Mouse (Mus musculus) intestine, embryonic 14.5 days (tissue): ENCODE results near the gene AI661453. TPM values are rescaled to one million over a fixed set of nuclear protein-coding genes. Genes with fewer than 3 reads are reported as not detected.
A peak's percentile ranks its signal among the peaks of the same experiment; 100 is the strongest.

ENCODE experiments used
- ATAC-seq: fragments of 200-750 bp; cut with Nextera tagmentation; replicated peaks from 2 replicates; pipeline ENCODE4 v1.8.0; 2017; ENCODE audit warnings: low read depth, moderate number of reproducible peaks, moderate TSS enrichment, moderate library complexity; ENCODE audit not compliant: low FRiP score, low TSS enrichment
- DNase-seq: peaks from one replicate; pipeline ENCODE4 v3.0.0-alpha.2; 2018; ENCODE audit warnings: low spot score
- H3K27ac ChIP-seq: fragments of 300-500 bp; sonication (generic); 2 replicates; pipeline ENCODE4 v1.5.1; 2014; ENCODE audit warnings: low read depth, mild to moderate bottlenecking, control low read depth
- H3K27me3 ChIP-seq: fragments of 300-500 bp; sonication (generic); replicated peaks from 2 replicates; pipeline ENCODE4 v1.6.1; 2014; ENCODE audit warnings: low read length, control low read depth; ENCODE audit not compliant: control insufficient read depth, insufficient read depth
- H3K36me3 ChIP-seq: fragments of 300-500 bp; sonication (generic); 2 replicates; pipeline ENCODE4 v1.6.1; 2014; ENCODE audit warnings: low read length, control low read depth; ENCODE audit not compliant: control insufficient read depth, insufficient read depth
- H3K4me1 ChIP-seq: fragments of 300-500 bp; sonication (generic); replicated peaks from 2 replicates; pipeline ENCODE4 v1.6.1; 2014; ENCODE audit warnings: low read length, control low read depth, mixed read lengths; ENCODE audit not compliant: control insufficient read depth, insufficient read depth
- H3K4me2 ChIP-seq: fragments of 300-500 bp; sonication (generic); 2 replicates; pipeline ENCODE4 v1.6.1; 2014; ENCODE audit warnings: low read length
- H3K4me3 ChIP-seq: fragments of 300-500 bp; sonication (generic); 2 replicates; pipeline ENCODE4 v1.5.1; 2014; ENCODE audit warnings: low read depth, low read length, control low read depth, mixed read lengths
- H3K9ac ChIP-seq: fragments of 300-500 bp; sonication (generic); 2 replicates; pipeline ENCODE4 v1.6.1; 2014; ENCODE audit warnings: mild to moderate bottlenecking, low read length
- H3K9me3 ChIP-seq: fragments of 300-500 bp; sonication (generic); 2 replicates; pipeline ENCODE4 v1.6.1; 2016; ENCODE audit warnings: low read length, control low read depth; ENCODE audit not compliant: control insufficient read depth
- WGBS: fragments of 180-500 bp; shearing (Covaris S2); extraction: QIAGEN DNeasy Blood & Tissue Kit; methylation state at CpG from one replicate; pipeline ENCODE4 v1.1.7; 2014; 5-methylcytosine and 5-hydroxymethylcytosine counted together
- polyA plus RNA-seq: library from polyadenylated mRNA; unstranded; fragments of >200 nt; fragmentation: Nextera tagmentation; extraction: Ambion mirVana; gene quantifications from 2 replicates; pipeline ENCODE4 v1.2.1, GENCODE M21; 2014

AI661453 gene
- polyA plus RNA-seq, 1 experiment from 2014 or later = 4.4 TPM

- ATAC-seq = no peak
- peaks cover 36% of the 10 kb centered on the region for H3K4me1 ChIP-seq
- DNase-seq = no peak
- no peak overlapping the region for H3K4me3 ChIP-seq
- 63% methylated on average over 9 of the region's 9 CpGs for WGBS
- no peaks in the 10 kb centered on the region for H3K36me3 ChIP-seq
- H3K27me3 ChIP-seq = no peaks in the 10 kb centered on the region
- H3K9me3 ChIP-seq = no peaks in the 10 kb centered on the region
- H3K27ac ChIP-seq = no peak overlapping the region
- H3K4me2 ChIP-seq = no peak overlapping the region
- H3K9ac ChIP-seq = no peak overlapping the region
Observed at GRCm38 (mm10) chr17:47446025-47446424, 9.6 kb downstream of the AI661453 start.

GRCm38 (mm10) chr17:47446561-47446960 is 10.1 kb downstream of the AI661453 start:
- Histone ChIP-seq H3K27me3 (no peaks in the 10 kb centered on the region), H3K27ac (no peak overlapping the region), H3K9me3 (no peaks in the 10 kb centered on the region), H3K4me2 (no peak overlapping the region), H3K9ac (no peak overlapping the region), H3K4me3 (no peak overlapping the region), H3K36me3 (no peaks in the 10 kb centered on the region), H3K4me1 (peaks cover 37% of the 10 kb centered on the region)
- WGBS = 86% methylated on average over 11 of the region's 11 CpGs
- DNase-seq (no peak), ATAC-seq (no peak)

- Histone ChIP-seq H3K4me1 (peaks cover 34% of the 10 kb centered on the region), H3K9me3 (no peaks in the 10 kb centered on the region), H3K9ac (no peak overlapping the region), H3K4me2 (0 out of 2 replicates have a peak overlapping the region, but pooled peaks have one; percentile 15), H3K36me3 (no peaks in the 10 kb centered on the region), H3K4me3 (no peak overlapping the region), H3K27ac (peak overlapping the region; percentile 67), H3K27me3 (no peaks in the 10 kb centered on the region)
- 33% methylated on average over 8 of the region's 8 CpGs for WGBS
- DNase-seq (no peak), ATAC-seq (peak; percentile 18; the same call in 1 of the 2 replicates)
Observed at GRCm38 (mm10) chr17:47448523-47449372, 12.3 kb downstream of the AI661453 start.

- DNase-seq (no peak), ATAC-seq (no peak)
- Histone ChIP-seq H3K27me3 (no peaks in the 10 kb centered on the region), H3K4me3 (no peak overlapping the region), H3K27ac (peak overlapping the region; percentile 67), H3K4me2 (0 out of 2 replicates have a peak overlapping the region, but pooled peaks have one; percentile 15), H3K36me3 (no peaks in the 10 kb centered on the region), H3K9ac (no peak overlapping the region), H3K9me3 (no peaks in the 10 kb centered on the region), H3K4me1 (peaks cover 34% of the 10 kb centered on the region)
- 68% methylated on average over 5 of the region's 5 CpGs for WGBS
Observed at GRCm38 (mm10) chr17:47449432-47449831, 13.0 kb downstream of the AI661453 start.

- Histone ChIP-seq H3K27me3 (no peaks in the 10 kb centered on the region), H3K9ac (no peak overlapping the region), H3K9me3 (no peaks in the 10 kb centered on the region), H3K4me1 (peaks cover 34% of the 10 kb centered on the region), H3K27ac (no peak overlapping the region), H3K4me3 (no peak overlapping the region), H3K36me3 (no peaks in the 10 kb centered on the region), H3K4me2 (no peak overlapping the region)
- ATAC-seq (peak; percentile 37), DNase-seq (no peak)
- WGBS = 24% methylated on average over 7 of the region's 7 CpGs
Observed at GRCm38 (mm10) chr17:47450239-47450638, 13.8 kb downstream of the AI661453 start.

- H3K4me3 ChIP-seq = no peak overlapping the region
- H3K9me3 ChIP-seq = no peaks in the 10 kb centered on the region
- no peak overlapping the region for H3K27ac ChIP-seq
- DNase-seq = no peak
- no peak overlapping the region for H3K9ac ChIP-seq
- no peaks in the 10 kb centered on the region for H3K27me3 ChIP-seq
- H3K36me3 ChIP-seq = no peaks in the 10 kb centered on the region
- peaks cover 30% of the 10 kb centered on the region for H3K4me1 ChIP-seq
- no peak overlapping the region for H3K4me2 ChIP-seq
- WGBS = 64% methylated on average over 12 of the region's 12 CpGs
- 0 out of 2 replicates have a peak, but pooled peaks have one; percentile 24 for ATAC-seq
Observed at GRCm38 (mm10) chr17:47450880-47451565, 14.6 kb downstream of the AI661453 start.

DNA sequence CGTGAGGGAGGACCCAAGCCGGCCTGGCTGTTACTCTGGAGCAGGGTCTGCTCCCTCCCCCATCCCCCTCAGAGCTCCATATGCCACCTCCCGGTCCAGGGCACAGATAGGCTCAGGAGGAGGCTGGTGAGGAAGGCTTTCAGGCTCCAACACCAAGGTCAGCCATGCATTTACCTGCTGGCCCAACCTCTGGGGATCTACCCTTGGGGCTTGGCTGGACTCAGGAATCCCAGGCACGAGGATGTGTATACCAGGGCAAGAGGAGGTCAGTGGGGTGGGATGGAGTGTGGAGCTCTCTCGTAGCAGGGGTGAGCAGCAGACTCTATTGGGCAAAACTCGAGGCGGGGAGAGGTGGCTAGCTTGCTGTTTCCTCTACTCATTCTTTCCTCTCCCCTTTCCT is 16.5 kb downstream of the AI661453 start:
- Histone ChIP-seq H3K27ac (no peak overlapping the region), H3K9me3 (no peaks in the 10 kb centered on the region), H3K27me3 (no peaks in the 10 kb centered on the region), H3K4me1 (peaks cover 29% of the 10 kb centered on the region), H3K36me3 (no peaks in the 10 kb centered on the region), H3K4me2 (no peak overlapping the region), H3K4me3 (no peak overlapping the region), H3K9ac (no peak overlapping the region)
- DNase-seq = no peak
- 32% methylated on average over 7 of the region's 7 CpGs for WGBS
- no peak for ATAC-seq

GRCm38 (mm10) chr17:47454675-47455074 is 18.3 kb downstream of the AI661453 start:
- H3K4me1 ChIP-seq = peaks cover 12% of the 10 kb centered on the region
- no peak overlapping the region for H3K9ac ChIP-seq
- H3K36me3 ChIP-seq = no peaks in the 10 kb centered on the region
- no peak for DNase-seq
- H3K4me3 ChIP-seq = no peak overlapping the region
- no peak for ATAC-seq
- WGBS = 43% methylated on average over 8 of the region's 8 CpGs
- H3K4me2 ChIP-seq = no peak overlapping the region
- H3K9me3 ChIP-seq = no peaks in the 10 kb centered on the region
- H3K27ac ChIP-seq = no peak overlapping the region
- H3K27me3 ChIP-seq = no peaks in the 10 kb centered on the region
